Mouse (Mus musculus) adrenal gland, adult (tissue): ENCODE results near the gene Pax7.

Source experiments
- DNase-seq, 2 experiments: peaks; one replicate each; pipeline ENCODE4 v3.0.0; 2022 to 2023; ENCODE audit warnings: low spot score in 1 of 2; ENCODE audit not compliant: inconsistent age in 2 of 2

Pax7 gene

GRCm38 (mm10) chr4:139833036-139833634 is at the start of gene Pax7:
Gene Pax7 (minus strand): TSS chr4:139833528.
- DNase-seq: no peak

- DNase-seq: no peak
These were observed 48.5 kb upstream of the Pax7 start for GRCm38 (mm10) chr4:139881796-139882195.

- no peak for DNase-seq
These were observed 46.0 kb upstream of the Pax7 start for GRCm38 (mm10) chr4:139879324-139879723.

GRCm38 (mm10) chr4:139878443-139878842 is 45.1 kb upstream of the Pax7 start:
- peak in 1 of 2 experiments; percentile 48 for DNase-seq

GRCm38 (mm10) chr4:139877269-139877668 is 43.9 kb upstream of the Pax7 start:
- DNase-seq: peak; percentile 70 to 91

- DNase-seq: peak; percentile 20 to 61
These were observed 39.3 kb upstream of the Pax7 start for GRCm38 (mm10) chr4:139872595-139872994.

GRCm38 (mm10) chr4:139871699-139872098 is 38.4 kb upstream of the Pax7 start:
- no peak for DNase-seq

- DNase-seq: no peak
These were observed 29.9 kb upstream of the Pax7 start for GRCm38 (mm10) chr4:139863218-139863617.

- DNase-seq: peak; percentile 74 to 94
These were observed 25.4 kb upstream of the Pax7 start for GRCm38 (mm10) chr4:139858635-139859176.

- no peak for DNase-seq
These were observed 19.1 kb upstream of the Pax7 start for GRCm38 (mm10) chr4:139852219-139853035.

- no peak for DNase-seq
These were observed 18.1 kb upstream of the Pax7 start for GRCm38 (mm10) chr4:139851387-139851786.

- no peak for DNase-seq
These were observed 17.3 kb upstream of the Pax7 start for GRCm38 (mm10) chr4:139850547-139851170.

GRCm38 (mm10) chr4:139843456-139843855 is 10.1 kb upstream of the Pax7 start:
- DNase-seq: no peak

GRCm38 (mm10) chr4:139842919-139843318 is 9.6 kb upstream of the Pax7 start:
- DNase-seq: no peak

GRCm38 (mm10) chr4:139840939-139841500 is 7.7 kb upstream of the Pax7 start:
- DNase-seq: no peak

GRCm38 (mm10) chr4:139840442-139840841 is 7.1 kb upstream of the Pax7 start:
- DNase-seq: no peak

GRCm38 (mm10) chr4:139836681-139837080 is 3.4 kb upstream of the Pax7 start:
- DNase-seq: no peak

GRCm38 (mm10) chr4:139836196-139836595 is 2.9 kb upstream of the Pax7 start:
- DNase-seq: no peak

GRCm38 (mm10) chr4:139833817-139834401 is 581 bp upstream of the Pax7 start:
- DNase-seq: no peak

- DNase-seq: no peak
These were observed 870 bp downstream of the Pax7 start for GRCm38 (mm10) chr4:139832281-139833035.
